Mouse (Mus musculus): ENCODE data around the gene Sap30bp. TPM values are rescaled to one million over a fixed set of nuclear protein-coding genes. Genes with fewer than 3 reads are reported as not detected.
A peak's percentile ranks its signal among the peaks of the same experiment; 100 is the strongest.

Sap30bp gene
- polyA plus RNA-seq, 1 experiment from 2014 or later, result 51.0 TPM

DNA sequence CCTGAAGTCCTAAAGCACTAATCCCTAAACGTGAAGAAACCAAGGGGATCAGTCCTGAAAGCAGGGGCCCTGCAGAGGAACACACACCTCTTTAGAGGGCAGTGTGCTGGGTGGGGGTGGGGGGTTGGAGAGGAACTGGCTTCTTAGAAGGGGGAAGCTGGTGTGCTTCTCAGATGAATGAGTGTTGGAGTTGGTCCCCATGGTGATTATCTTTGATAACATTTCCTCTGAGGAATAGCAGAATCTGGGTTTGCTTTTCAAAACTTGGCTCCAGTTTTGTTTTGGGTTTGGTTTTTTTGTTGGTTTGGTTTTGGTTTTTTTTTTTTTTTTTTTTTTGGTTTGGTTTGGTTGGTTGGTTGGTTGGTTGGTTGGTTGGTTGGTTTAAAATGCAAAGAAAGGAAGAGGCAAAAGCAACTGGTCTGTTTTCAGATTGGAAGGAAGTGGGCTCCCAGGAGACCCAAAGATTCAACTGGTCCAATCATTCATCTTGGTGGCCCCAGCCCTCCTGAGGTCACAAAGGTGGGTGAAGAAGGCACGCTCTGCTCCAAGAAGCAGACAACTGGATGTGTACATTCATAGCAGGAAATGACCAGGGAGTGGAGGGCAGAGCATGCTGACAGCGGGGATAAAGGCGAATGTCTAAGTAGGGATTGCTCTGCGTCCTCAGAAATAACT, 35.8 kb downstream of the Sap30bp start:
- Histone ChIP-seq H3K4me3 (no peak overlapping the region), H3K36me3 (peaks cover 33% of the 10 kb centered on the region), H3K27ac (no peak overlapping the region), H3K9me3 (replicated peaks) (0 out of 2 replicates have a peak, but pooled peaks cover 4% of the 10 kb centered on the region), H3K4me2 (replicated peaks) (no peak overlapping the region), H3K27me3 (peaks cover 8% of the 10 kb centered on the region), H3K9ac (no peak overlapping the region), H3K4me1 (no peaks in the 10 kb centered on the region; the same call in 1 of the 2 replicates)
- no peak for ATAC-seq (ENCODE audit: low FRiP score)
- WGBS, result 66% methylated on average over 5 of the region's 5 CpGs

DNA sequence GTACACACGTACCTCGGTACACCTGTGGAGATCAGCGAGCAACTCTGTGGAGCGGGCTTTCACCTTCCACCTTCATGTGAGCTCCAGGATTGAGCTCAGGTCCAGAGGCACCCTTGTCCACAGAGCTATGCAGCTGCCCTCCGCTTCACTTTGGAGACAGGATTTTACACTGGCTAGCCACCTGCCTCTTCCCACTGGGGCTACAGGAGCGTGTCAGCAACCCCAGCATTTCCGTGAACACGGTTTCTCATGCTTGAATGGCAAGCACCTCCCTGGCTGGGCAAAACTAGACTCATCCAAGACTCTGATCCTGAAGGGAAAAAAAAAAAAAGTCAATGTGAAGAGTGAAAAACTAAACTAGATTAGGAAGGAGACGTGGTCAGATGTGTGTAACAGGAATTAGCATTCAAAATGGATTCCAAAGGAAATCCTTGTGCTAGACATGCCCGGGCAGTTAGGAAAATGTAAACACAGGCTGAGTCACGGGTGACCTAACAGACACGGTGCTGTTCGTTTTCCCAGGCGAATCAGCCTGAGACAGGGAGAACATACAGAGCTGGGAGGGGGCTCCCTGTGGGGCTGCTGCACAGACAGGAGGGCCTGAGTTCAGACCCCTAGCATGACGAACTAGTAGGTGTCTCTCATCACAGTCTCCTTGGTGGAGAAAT, 37.1 kb downstream of the Sap30bp start:
- H3K9ac ChIP-seq, result no peak overlapping the region
- 0 out of 2 replicates have a peak, but pooled peaks cover 4% of the 10 kb centered on the region for H3K9me3 ChIP-seq (replicated peaks)
- ATAC-seq (ENCODE audit: low FRiP score), result no peak
- no peak overlapping the region; the same call in 1 of the 2 replicates for H3K27ac ChIP-seq
- peaks cover 8% of the 10 kb centered on the region for H3K4me1 ChIP-seq
- no peak overlapping the region for H3K4me2 ChIP-seq (replicated peaks)
- peaks cover 20% of the 10 kb centered on the region for H3K36me3 ChIP-seq
- peaks cover 21% of the 10 kb centered on the region for H3K27me3 ChIP-seq
- no peak overlapping the region for H3K4me3 ChIP-seq
- 64% methylated on average over 15 of the region's 15 CpGs for WGBS

- peaks cover 11% of the 10 kb centered on the region for H3K36me3 ChIP-seq
- H3K4me1 ChIP-seq, result peaks cover 10% of the 10 kb centered on the region
- 0 out of 2 replicates have a peak, but pooled peaks cover 4% of the 10 kb centered on the region for H3K9me3 ChIP-seq (replicated peaks)
- ATAC-seq (ENCODE audit: low FRiP score), result no peak
- H3K4me3 ChIP-seq, result no peak overlapping the region
- 62% methylated on average over 6 of the region's 6 CpGs for WGBS
- H3K4me2 ChIP-seq (replicated peaks), result no peak overlapping the region
- H3K9ac ChIP-seq, result no peak overlapping the region
- H3K27ac ChIP-seq, result no peak overlapping the region
- H3K27me3 ChIP-seq, result peaks cover 30% of the 10 kb centered on the region
Observed at GRCm38 (mm10) chr11:115971016-115971415, 37.9 kb downstream of the Sap30bp start.

DNA sequence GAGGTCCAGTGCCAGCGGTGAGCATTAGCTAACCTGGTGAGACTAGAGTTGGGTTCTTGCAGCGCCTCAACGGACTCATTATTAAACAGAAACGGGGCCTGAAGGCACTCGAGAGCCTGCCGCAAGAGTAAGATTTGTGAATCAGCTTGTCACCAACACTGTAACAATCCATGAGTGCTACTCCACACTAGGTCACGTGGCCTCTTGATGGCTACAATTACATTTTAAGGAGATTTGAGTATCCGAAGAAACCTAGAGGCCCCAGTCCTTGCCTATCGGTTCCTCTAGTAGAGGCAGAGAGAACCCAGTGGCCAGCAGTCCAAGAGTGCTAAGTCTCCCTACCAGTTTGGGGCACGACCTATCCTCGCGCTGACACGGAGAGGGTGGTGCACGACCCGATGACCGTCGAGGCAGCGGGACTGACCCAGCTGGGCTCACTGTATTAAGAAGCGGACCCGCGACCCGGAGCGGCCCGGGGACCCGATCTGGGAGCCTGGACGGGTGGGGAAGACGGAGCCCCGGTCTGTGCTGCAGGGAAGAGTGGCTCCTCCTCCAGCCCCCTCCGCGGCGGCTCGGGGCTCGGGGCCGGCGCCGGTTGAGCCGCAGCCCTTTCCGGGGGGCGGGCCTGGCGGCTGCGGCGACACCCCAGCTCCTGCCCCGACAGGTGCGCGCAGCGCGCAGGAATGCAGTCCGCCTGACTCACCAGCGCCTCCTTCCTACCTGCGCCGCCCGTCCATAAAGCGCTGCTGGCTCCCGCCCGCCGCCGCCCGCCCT, 41.4 kb downstream of the Sap30bp start, which contains the start of gene Itgb4:
Gene Itgb4 (plus strand): TSS at position 401 of the 774 bp plus-strand sequence.
- Histone ChIP-seq H3K4me1 (peaks cover 10% of the 10 kb centered on the region), H3K27me3 (peaks cover 53% of the 10 kb centered on the region), H3K4me3 (peak within 1 kb of the TSS; percentile 41), H3K36me3 (no peaks in the 10 kb centered on the region), H3K4me2 (replicated peaks) (peak within 1 kb of the TSS; percentile 62), H3K27ac (no peak within 1 kb of the TSS), H3K9me3 (replicated peaks) (no peaks in the 10 kb centered on the region), H3K9ac (peak within 1 kb of the TSS; percentile 55)
- 11% methylated on average over 49 of the region's 58 CpGs for WGBS
- no peak for ATAC-seq (ENCODE audit: low FRiP score)

- peak overlapping the region; percentile 41 for H3K4me3 ChIP-seq
- no peak for ATAC-seq (ENCODE audit: low FRiP score)
- H3K9ac ChIP-seq, result peak overlapping the region; percentile 55
- 4% methylated on average over 18 of the region's 18 CpGs for WGBS
- peak overlapping the region; percentile 62 for H3K4me2 ChIP-seq (replicated peaks)
- no peaks in the 10 kb centered on the region for H3K36me3 ChIP-seq
- H3K27me3 ChIP-seq, result peaks cover 53% of the 10 kb centered on the region
- H3K9me3 ChIP-seq (replicated peaks), result no peaks in the 10 kb centered on the region
- no peak overlapping the region for H3K27ac ChIP-seq
- peaks cover 10% of the 10 kb centered on the region for H3K4me1 ChIP-seq
Observed at GRCm38 (mm10) chr11:115975083-115975420, 42.0 kb downstream of the Sap30bp start.

- Histone ChIP-seq H3K36me3 (no peaks in the 10 kb centered on the region), H3K27me3 (peaks cover 54% of the 10 kb centered on the region), H3K4me3 (no peak overlapping the region), H3K4me2 (replicated peaks) (0 out of 2 replicates have a peak overlapping the region, but pooled peaks have one; percentile 62), H3K4me1 (peaks cover 10% of the 10 kb centered on the region), H3K27ac (no peak overlapping the region), H3K9me3 (replicated peaks) (no peaks in the 10 kb centered on the region), H3K9ac (peak overlapping the region; percentile 55; the same call in 1 of the 2 replicates)
- 29% methylated on average over 12 of the region's 12 CpGs for WGBS
- ATAC-seq (ENCODE audit: low FRiP score), result no peak
Observed at GRCm38 (mm10) chr11:115975544-115975943, 42.5 kb downstream of the Sap30bp start.

DNA sequence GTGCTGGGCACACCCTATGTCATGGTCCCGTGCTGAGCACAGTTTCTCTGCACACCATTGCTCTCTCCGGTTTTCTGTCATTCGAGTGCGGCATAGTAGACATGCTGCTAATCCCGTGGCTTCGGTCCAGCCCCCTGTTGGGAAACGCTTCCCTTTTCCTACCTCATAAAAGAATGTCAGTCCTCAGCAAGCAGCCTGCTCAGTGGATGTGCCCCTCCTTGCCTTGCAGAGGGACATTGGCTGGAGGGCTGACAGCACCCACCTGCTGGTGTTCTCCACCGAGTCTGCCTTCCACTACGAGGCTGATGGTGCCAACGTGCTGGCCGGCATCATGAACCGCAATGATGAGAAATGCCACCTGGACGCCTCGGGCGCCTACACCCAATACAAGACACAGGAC, 49.4 kb downstream of the Sap30bp start:
- Histone ChIP-seq H3K36me3 (no peaks in the 10 kb centered on the region), H3K4me1 (no peaks in the 10 kb centered on the region), H3K4me2 (replicated peaks) (no peak overlapping the region), H3K4me3 (no peak overlapping the region), H3K9me3 (replicated peaks) (no peaks in the 10 kb centered on the region), H3K9ac (no peak overlapping the region), H3K27ac (no peak overlapping the region), H3K27me3 (peaks cover 19% of the 10 kb centered on the region)
- no peak for ATAC-seq (ENCODE audit: low FRiP score)
- 92% methylated on average over 15 of the region's 15 CpGs for WGBS

GRCm38 (mm10) chr11:115983291-115983690, 50.2 kb downstream of the Sap30bp start:
- Histone ChIP-seq H3K36me3 (no peaks in the 10 kb centered on the region), H3K27ac (no peak overlapping the region), H3K4me2 (replicated peaks) (no peak overlapping the region), H3K4me3 (no peak overlapping the region), H3K9me3 (replicated peaks) (no peaks in the 10 kb centered on the region), H3K27me3 (peaks cover 11% of the 10 kb centered on the region; the same call in 1 of the 2 replicates), H3K4me1 (no peaks in the 10 kb centered on the region), H3K9ac (no peak overlapping the region)
- WGBS, result 83% methylated on average over 8 of the region's 8 CpGs
- ATAC-seq (ENCODE audit: low FRiP score), result no peak

DNA sequence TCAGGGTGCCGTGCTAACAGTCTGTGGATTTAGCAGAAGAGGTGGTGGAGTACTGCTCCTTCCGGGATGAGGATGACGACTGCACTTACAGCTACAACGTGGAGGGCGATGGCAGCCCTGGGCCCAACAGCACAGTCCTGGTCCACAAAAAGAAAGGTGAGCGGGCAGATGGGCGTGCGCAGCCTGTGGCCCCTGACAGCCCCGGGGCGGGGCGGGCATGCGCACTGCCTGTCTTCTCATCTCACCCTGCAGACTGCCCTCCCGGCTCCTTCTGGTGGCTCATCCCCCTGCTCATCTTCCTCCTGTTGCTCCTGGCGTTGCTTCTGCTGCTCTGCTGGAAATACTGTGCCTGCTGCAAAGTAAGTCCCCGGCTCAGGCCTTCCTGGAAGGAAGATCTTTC, 56.6 kb downstream of the Sap30bp start:
- Histone ChIP-seq H3K9me3 (replicated peaks) (no peaks in the 10 kb centered on the region), H3K27ac (no peak overlapping the region), H3K4me2 (replicated peaks) (peak overlapping the region; percentile 15; the same call in 1 of the 2 replicates), H3K36me3 (no peaks in the 10 kb centered on the region), H3K4me1 (no peaks in the 10 kb centered on the region), H3K27me3 (peaks cover 16% of the 10 kb centered on the region), H3K9ac (no peak overlapping the region), H3K4me3 (no peak overlapping the region)
- ATAC-seq (ENCODE audit: low FRiP score), result no peak
- 25% methylated on average over 14 of the region's 15 CpGs for WGBS

- no peak overlapping the region for H3K9ac ChIP-seq
- no peak overlapping the region for H3K4me2 ChIP-seq (replicated peaks)
- peaks cover 16% of the 10 kb centered on the region for H3K27me3 ChIP-seq
- no peaks in the 10 kb centered on the region for H3K36me3 ChIP-seq
- ATAC-seq (ENCODE audit: low FRiP score), result no peak
- no peaks in the 10 kb centered on the region for H3K9me3 ChIP-seq (replicated peaks)
- no peak overlapping the region for H3K27ac ChIP-seq
- H3K4me1 ChIP-seq, result no peaks in the 10 kb centered on the region
- WGBS, result 63% methylated on average over 4 of the region's 4 CpGs
- H3K4me3 ChIP-seq, result no peak overlapping the region
Observed at GRCm38 (mm10) chr11:115992098-115992497, 59.0 kb downstream of the Sap30bp start.

DNA sequence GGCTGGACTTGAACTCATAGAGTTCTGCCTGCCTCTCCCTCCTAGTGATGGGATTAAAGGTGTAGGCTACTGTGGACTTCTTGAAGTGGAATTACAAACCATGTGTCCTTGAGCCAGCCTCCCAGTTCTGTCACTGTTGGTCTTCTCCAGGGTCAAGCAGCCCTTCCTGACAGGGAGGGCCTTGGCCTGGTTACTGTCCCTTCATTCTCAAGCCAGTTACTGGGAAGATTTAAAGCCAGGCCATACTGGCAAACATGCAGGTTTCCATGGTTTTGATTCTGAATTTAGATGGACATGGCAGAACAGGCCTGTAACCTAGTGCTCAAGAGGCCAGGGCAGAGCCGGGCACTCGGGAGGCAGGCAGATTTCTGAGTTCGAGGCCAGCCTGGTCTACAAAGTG, 62.2 kb downstream of the Sap30bp start:
- Histone ChIP-seq H3K9ac (no peak overlapping the region), H3K4me2 (replicated peaks) (no peak overlapping the region), H3K4me1 (0 out of 2 replicates have a peak, but pooled peaks cover 5% of the 10 kb centered on the region), H3K36me3 (no peaks in the 10 kb centered on the region), H3K4me3 (no peak overlapping the region), H3K27ac (no peak overlapping the region), H3K27me3 (peaks cover 13% of the 10 kb centered on the region; the same call in 1 of the 2 replicates), H3K9me3 (replicated peaks) (no peaks in the 10 kb centered on the region)
- no peak for ATAC-seq (ENCODE audit: low FRiP score)
- 85% methylated on average over 3 of the region's 3 CpGs for WGBS

DNA sequence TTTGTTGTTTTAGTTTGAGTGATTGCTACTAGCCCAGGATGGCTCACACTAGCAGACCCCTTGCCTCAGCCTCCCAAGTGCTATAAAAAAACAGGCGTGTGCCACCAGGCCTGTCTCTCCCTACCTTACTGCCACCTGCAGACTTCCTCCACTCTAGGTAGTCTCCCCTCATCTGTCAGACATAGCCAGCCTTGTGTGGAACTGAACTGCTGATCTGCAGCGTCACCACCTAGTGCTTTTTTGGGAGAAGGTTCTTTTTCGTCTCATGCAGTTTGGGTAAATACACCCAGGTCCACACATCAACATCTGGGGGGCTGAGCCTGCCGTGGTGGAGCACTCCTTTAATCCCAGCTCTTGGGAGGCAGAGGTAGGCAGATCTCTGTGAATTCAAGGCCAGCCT, 64.0 kb downstream of the Sap30bp start:
- Histone ChIP-seq H3K9ac (no peak overlapping the region), H3K4me1 (0 out of 2 replicates have a peak, but pooled peaks cover 6% of the 10 kb centered on the region), H3K4me3 (no peak overlapping the region), H3K27ac (no peak overlapping the region), H3K4me2 (replicated peaks) (no peak overlapping the region), H3K36me3 (no peaks in the 10 kb centered on the region), H3K27me3 (peaks cover 10% of the 10 kb centered on the region; the same call in 1 of the 2 replicates), H3K9me3 (replicated peaks) (no peaks in the 10 kb centered on the region)
- WGBS, result 72% methylated on average over 4 of the region's 4 CpGs
- no peak for ATAC-seq (ENCODE audit: low FRiP score)

Data from hindbrain, embryonic 12.5 days (tissue).